Mouse (Mus musculus) kidney, adult 2 months (tissue): ENCODE measurements around the gene Lrrc23.

Experiments
- CTCF ChIP-seq: fragments of 200-500 bp; conservative IDR thresholded peaks from 2 replicates; pipeline ENCODE4 v1.5.1; 2011; ENCODE audit warnings: low read depth, mild to moderate bottlenecking, control low read depth, low read length, moderate library complexity, mixed read lengths; ENCODE audit not compliant: insufficient read depth, insufficient read length
- POLR2A ChIP-seq: fragments of 200-500 bp; IDR thresholded peaks from one replicate; pipeline ENCODE4 v1.6.1; 2011; ENCODE audit warnings: low read depth, low read length, control low read depth

- TF ChIP-seq CTCF (no peak), POLR2A (no peak)
These were observed 23.5 kb downstream of the Lrrc23 start, which contains the start of the genes Gm45234 and Atn1 for GRCm38 (mm10) chr6:124755831-124756595.
